Comparison of ENCODE assay signal across 27 mouse cellular contexts in genomic region chr3:69114760-69115159, GRCm38 (mm10). TPM values are rescaled to one million over a fixed set of nuclear protein-coding genes. Genes with fewer than 3 reads are reported as not detected.
A peak's percentile ranks its signal among the peaks of the same experiment; 100 is the strongest.
DNase-seq lines count a peak whose midpoint lies in the region; ATAC-seq and TF ChIP-seq lines count a peak whose summit lies in the region.
"Had no signal": no experiment of that assay in that cellular context is flagged by ENCODE, and none has a peak within 500 bp of the region (broad histone marks: within the 10 kb centered on the region; RNA-seq: fewer than 3 reads in every experiment).

No protein-coding gene starts in this region.

- H3K4me2 ChIP-seq in liver, embryonic 12.5 days, result no peak overlapping the region
- H3K4me2 ChIP-seq in intestine, postnatal 0 days (replicated peaks; ENCODE audit: low read depth), result peak overlapping the region; percentile 35; the same call in 1 of the 2 replicates
- H3K4me2 ChIP-seq: embryonic facial prominence, embryonic 15.5 days; heart, embryonic 12.5 days; hindbrain, embryonic 15.5 days; liver, embryonic 15.5 days; lung, embryonic 15.5 days had no signal

- no peaks in the 10 kb centered on the region for H3K36me3 ChIP-seq in liver, adult 2 months (ENCODE audit: control insufficient read depth, insufficient read depth, low read length)
- peaks cover 3% of the 10 kb centered on the region; the same call in 1 of the 2 replicates for H3K36me3 ChIP-seq in liver, embryonic 12.5 days
- H3K36me3 ChIP-seq in intestine, postnatal 0 days (ENCODE audit: control insufficient read depth, insufficient read depth), result no peaks in the 10 kb centered on the region
- H3K36me3 ChIP-seq: embryonic facial prominence, embryonic 10.5 days; embryonic facial prominence, embryonic 15.5 days; heart, embryonic 12.5 days; hindbrain, embryonic 15.5 days; lung, embryonic 15.5 days had no signal

- no peak for TF ChIP-seq POLR2A in liver, adult 2 months (IDR thresholded peaks at IDR 0.05; ENCODE audit: extremely low read depth, insufficient read depth, low read length)

- DNase-seq in gastrocnemius, adult 2 months, result no peak
- no peak for DNase-seq in gastrocnemius, adult 8-10 months (ENCODE audit: low spot score in 2 of 2)
- peak; percentile 46 for DNase-seq in liver, adult 2 months (ENCODE audit: extremely low read depth, low read depth, low spot score)
- DNase-seq in heart, postnatal 4 days, result no peak
- DNase-seq in right cerebral cortex, adult 18-20 months, result no peak
- DNase-seq: adrenal gland, adult 8-10 months; cerebellum, adult 8-10 months; cerebellum, postnatal 25 days; gastrocnemius, postnatal 36 days; heart, adult 2 months; left cerebral cortex, postnatal 4 days; midbrain, embryonic 14.5 days; retina, postnatal 1 day; right cerebral cortex, postnatal 25 days; thymus, postnatal 25 days had no signal

- 0 out of 2 replicates have a peak overlapping the region, but pooled peaks have one; percentile 51 for H3K9ac ChIP-seq in liver, adult 2 months (ENCODE audit: low read depth, low read length)
- no peak overlapping the region for H3K9ac ChIP-seq in liver, embryonic 12.5 days
- H3K9ac ChIP-seq in intestine, postnatal 0 days (ENCODE audit: low read depth, low read length), result no peak overlapping the region
- H3K9ac ChIP-seq: embryonic facial prominence, embryonic 15.5 days; heart, embryonic 12.5 days; hindbrain, embryonic 15.5 days; liver, embryonic 15.5 days; lung, embryonic 15.5 days had no signal

- H3K4me3 ChIP-seq in gastrocnemius, adult 2 months, result no peak overlapping the region
- no peak overlapping the region for H3K4me3 ChIP-seq in liver, adult 2 months (ENCODE audit: insufficient read depth, low read depth, low read length)
- no peak overlapping the region for H3K4me3 ChIP-seq in liver, embryonic 12.5 days
- no peak overlapping the region for H3K4me3 ChIP-seq in brown adipose tissue, adult 24 weeks (ENCODE audit: insufficient read depth, low read depth, low read length)
- no peak overlapping the region for H3K4me3 ChIP-seq in intestine, postnatal 0 days (ENCODE audit: low read depth, low read length)
- H3K4me3 ChIP-seq: embryonic facial prominence, embryonic 10.5 days; embryonic facial prominence, embryonic 15.5 days; heart, adult 2 months; heart, embryonic 12.5 days; hindbrain, embryonic 10.5 days; hindbrain, embryonic 15.5 days; layer of hippocampus, adult 2 months; liver, embryonic 15.5 days; lung, embryonic 15.5 days had no signal

- TF ChIP-seq CTCF in gastrocnemius, adult 2 months (IDR thresholded peaks at IDR 0.05), result no peak
- no peak for TF ChIP-seq CTCF in liver, adult 2 months (IDR thresholded peaks at IDR 0.05; ENCODE audit: low read depth, low read length)
- TF ChIP-seq CTCF in intestine, postnatal 0 days (IDR thresholded peaks at IDR 0.05; ENCODE audit: low read depth), result no peak

- H3K9me3 ChIP-seq in liver, embryonic 12.5 days (replicated peaks), result no peaks in the 10 kb centered on the region
- no peaks in the 10 kb centered on the region for H3K9me3 ChIP-seq in intestine, postnatal 0 days (ENCODE audit: control insufficient read depth)
- H3K9me3 ChIP-seq: embryonic facial prominence, embryonic 10.5 days; embryonic facial prominence, embryonic 15.5 days; heart, embryonic 12.5 days; hindbrain, embryonic 10.5 days; hindbrain, embryonic 15.5 days; liver, embryonic 15.5 days; lung, embryonic 15.5 days had no signal

- no peak for ATAC-seq in liver, embryonic 12.5 days
- ATAC-seq in intestine, postnatal 0 days, result no peak
- ATAC-seq: forebrain, embryonic 14.5 days had no signal

- no peaks in the 10 kb centered on the region for H3K27me3 ChIP-seq in liver, adult 2 months (ENCODE audit: control insufficient read depth, insufficient read depth, low read length)
- no peaks in the 10 kb centered on the region for H3K27me3 ChIP-seq in liver, embryonic 12.5 days (replicated peaks)
- no peaks in the 10 kb centered on the region for H3K27me3 ChIP-seq in intestine, postnatal 0 days (replicated peaks; ENCODE audit: control insufficient read depth, insufficient read depth, low read length)
- H3K27me3 ChIP-seq: embryonic facial prominence, embryonic 15.5 days; heart, embryonic 12.5 days; hindbrain, embryonic 15.5 days; liver, embryonic 15.5 days; lung, embryonic 15.5 days had no signal

- intact Hi-C loops in gastrocnemius, adult 2 months (cut with DNase I), result no loop called here

- peaks cover 43% of the 10 kb centered on the region for H3K79me2 ChIP-seq in liver, adult 2 months (ENCODE audit: control insufficient read depth, insufficient read depth, low read length)

- peak overlapping the region; percentile 12; the same call in 1 of the 2 replicates for H3K27ac ChIP-seq in gastrocnemius, adult 2 months
- H3K27ac ChIP-seq in liver, adult 2 months (replicated peaks; ENCODE audit: insufficient read depth, low read depth, low read length), result peak overlapping the region; percentile 76
- no peak overlapping the region for H3K27ac ChIP-seq in liver, embryonic 12.5 days
- H3K27ac ChIP-seq in brown adipose tissue, adult 24 weeks (replicated peaks; ENCODE audit: low read depth, low read length), result peak overlapping the region; percentile 31; the same call in 1 of the 2 replicates
- H3K27ac ChIP-seq in intestine, postnatal 0 days (ENCODE audit: low read depth, low read length), result no peak overlapping the region; the same call in 1 of the 2 replicates
- H3K27ac ChIP-seq: embryonic facial prominence, embryonic 10.5 days; embryonic facial prominence, embryonic 15.5 days; heart, adult 2 months; hindbrain, embryonic 10.5 days; hindbrain, embryonic 15.5 days; layer of hippocampus, adult 2 months; liver, embryonic 15.5 days; lung, embryonic 15.5 days had no signal

- WGBS in liver, adult 2 months, result 18% methylated on average over 1 of the region's 1 CpGs
- 93% methylated on average over 1 of the region's 1 CpGs for WGBS in liver, embryonic 12.5 days (ENCODE audit: insufficient replicate concordance)
- WGBS in intestine, postnatal 0 days, result 49% methylated on average over 1 of the region's 1 CpGs

- peaks cover 15% of the 10 kb centered on the region for H3K4me1 ChIP-seq in liver, adult 2 months (ENCODE audit: control insufficient read depth, insufficient read depth, low read length)
- H3K4me1 ChIP-seq in liver, embryonic 12.5 days, result peaks cover 32% of the 10 kb centered on the region
- H3K4me1 ChIP-seq in brown adipose tissue, adult 24 weeks (ENCODE audit: control insufficient read depth, insufficient read depth, insufficient read length, low read length), result peaks cover 14% of the 10 kb centered on the region
- H3K4me1 ChIP-seq in intestine, postnatal 0 days (replicated peaks; ENCODE audit: control insufficient read depth, insufficient read depth, low read length), result peaks cover 5% of the 10 kb centered on the region
- H3K4me1 ChIP-seq: embryonic facial prominence, embryonic 10.5 days; embryonic facial prominence, embryonic 15.5 days had no signal

RNA-seq across cellular contexts. Expression of gene Kpna4, which starts 12.2 kb away (rescaled TPM):
- 100 to 1,000 TPM; 119 TPM for total RNA-seq in gastrocnemius, adult 2 months (2021)
- 100 to 1,000 TPM; 121 to 151 (median 135) TPM for total RNA-seq in gastrocnemius, adult 8-10 months (2022)
- 10.7 TPM in 2 replicates for total RNA-seq in liver, adult 2 months (2014; rRNA removed)
- 5.3 and 5.9 TPM in 2 replicates for polyA plus RNA-seq in liver, adult 2 months (2012; rRNA removed)
- 27.7 and 31.5 TPM in 2 replicates for polyA plus RNA-seq in liver, embryonic 12.5 days (2016; fragmentation: Nextera tagmentation; extraction: Ambion mirVana)
- 47.1 and 57.8 TPM in 2 replicates for polyA plus RNA-seq in brown adipose tissue, adult 24 weeks (2012; ENCODE audit: insufficient read depth, insufficient read length, missing spikeins)
- 18.1 and 19.3 TPM in 2 replicates for polyA plus RNA-seq in intestine, postnatal 0 days (2015; fragmentation: Nextera tagmentation; extraction: Ambion mirVana)
- total RNA-seq in heart, postnatal 4 days (2021), result 10 to 100 TPM; 56.0 to 60.5 TPM

Comparison
In these comparisons a context has a peak if more than half of its experiments do, and no peak if none do; other contexts are left out.
1. H3K27ac ChIP-seq: peak in gastrocnemius, adult 2 months (single experiment), liver, adult 2 months (single experiment) and brown adipose tissue, adult 24 weeks (single experiment); none in liver, embryonic 12.5 days (single experiment) and intestine, postnatal 0 days (single experiment).